Mouse (Mus musculus) liver, adult 2 months (tissue): Measurements from ENCODE around the gene Bloc1s4.

Experiments used
- CTCF ChIP-seq: fragments of 200-500 bp; IDR thresholded peaks from 2 replicates; pipeline ENCODE4 v1.5.1; 2011; ENCODE audit warnings: low read depth, low read length, control low read depth
- POLR2A ChIP-seq: fragments of 200-500 bp; IDR thresholded peaks from 2 replicates; pipeline ENCODE4 v1.6.1; 2011; ENCODE audit warnings: low read length, control low read depth; ENCODE audit not compliant: insufficient read depth; ENCODE audit errors: extremely low read depth

DNA sequence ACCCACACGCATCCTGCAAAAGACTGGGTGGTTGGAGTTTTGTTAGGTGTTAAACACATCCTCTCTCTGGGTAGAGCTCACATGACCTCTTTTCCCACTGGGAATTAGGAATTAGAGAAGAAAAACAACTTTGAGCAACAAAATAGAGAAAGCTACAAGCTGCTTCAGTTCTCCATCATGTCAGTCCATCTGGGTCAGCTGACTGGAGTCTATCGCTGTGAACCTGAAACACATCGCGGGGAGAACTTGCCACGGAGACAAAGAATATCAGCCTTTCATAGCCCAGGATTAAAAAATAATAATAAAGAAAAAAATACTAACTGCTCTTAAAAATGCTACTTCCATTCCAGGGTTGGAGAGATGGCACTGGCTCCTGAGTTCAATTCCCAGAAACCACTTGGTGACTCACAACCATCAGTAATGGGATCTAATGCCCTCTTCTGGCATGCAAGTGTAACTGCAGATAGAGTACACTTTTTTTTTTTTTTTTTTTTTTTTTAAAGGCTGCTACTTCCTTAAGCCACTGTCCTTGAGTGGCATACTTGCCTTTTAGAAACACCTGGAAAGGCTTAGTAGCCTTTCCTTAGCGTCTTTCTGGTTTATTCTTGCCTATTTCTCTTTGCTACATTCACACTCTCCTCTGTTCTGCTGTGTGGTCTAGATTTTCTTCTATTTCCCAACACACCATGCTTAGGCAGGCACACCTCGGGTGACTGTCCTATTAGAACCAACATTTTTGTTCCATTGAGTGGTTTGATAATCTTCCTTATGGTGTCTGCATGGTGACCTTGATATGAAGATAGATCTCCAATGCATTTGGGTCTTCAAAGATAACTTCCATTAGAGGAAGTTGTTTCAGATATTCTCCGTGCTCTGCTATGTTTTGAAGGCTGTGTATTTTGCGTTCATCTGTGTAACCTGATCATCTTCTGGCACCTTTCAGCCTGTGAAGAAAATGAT lies 1.9 kb upstream of the Bloc1s4 start:
- TF ChIP-seq CTCF (no peak; the same call in 1 of the 2 replicates), POLR2A (no peak)
